Mouse (Mus musculus): Measurements from ENCODE around the gene Gm11938. TPM values are rescaled to one million over a fixed set of nuclear protein-coding genes. Genes with fewer than 3 reads are reported as not detected.

Gm11938 gene
- polyA plus RNA-seq, 1 experiment from 2014 or later, result not detected

DNA sequence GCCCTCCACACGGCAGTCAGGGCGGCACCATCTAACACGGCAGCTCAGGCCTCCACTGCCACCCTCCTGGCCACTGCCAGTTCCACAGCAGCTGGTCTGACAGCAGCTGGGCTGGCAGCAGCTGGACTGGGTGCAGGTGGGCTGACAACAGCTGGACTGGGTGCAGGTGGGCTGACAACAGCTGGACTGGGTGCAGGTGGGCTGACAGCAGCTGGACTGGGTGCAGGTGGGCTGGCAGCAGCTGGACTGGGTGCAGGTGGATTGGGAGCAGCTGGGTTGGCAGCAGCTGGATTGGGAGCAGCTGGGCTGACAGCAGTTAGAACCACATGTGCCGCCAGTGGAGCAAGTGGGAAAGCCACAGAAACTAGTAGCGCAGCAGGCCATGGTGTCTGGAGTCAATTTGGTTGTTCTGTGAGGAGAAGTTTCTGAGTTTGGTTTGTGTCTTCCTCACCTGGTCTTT is 19.8 kb downstream of the Gm11938 start, which contains the start of gene Krtap1-4:
Gene Krtap1-4 (minus strand): TSS at position 410 of the 460 bp plus-strand sequence.
- Histone ChIP-seq H3K27me3 (ENCODE audit: control insufficient read depth, insufficient read depth, low read length) (no peaks in the 10 kb centered on the region), H3K9ac (replicated peaks; ENCODE audit: low read length) (no peak within 1 kb of the TSS), H3K9me3 (ENCODE audit: control insufficient read depth, low read length) (no peaks in the 10 kb centered on the region), H3K36me3 (ENCODE audit: control insufficient read depth, insufficient read depth, low read length) (no peaks in the 10 kb centered on the region), H3K4me1 (ENCODE audit: control insufficient read depth, insufficient read depth, low read length) (no peaks in the 10 kb centered on the region), H3K4me3 (replicated peaks; ENCODE audit: low read depth, low read length) (no peak within 1 kb of the TSS), H3K4me2 (ENCODE audit: low read length) (no peak within 1 kb of the TSS), H3K27ac (replicated peaks; ENCODE audit: low read depth, low read length) (no peak within 1 kb of the TSS)
- 79% methylated on average over 5 of the region's 5 CpGs for WGBS
- ATAC-seq (ENCODE audit: low FRiP score, low TSS enrichment) (no peak), DNase-seq (no peak)

- Histone ChIP-seq H3K4me3 (replicated peaks; ENCODE audit: low read depth, low read length) (no peak overlapping the region), H3K4me2 (ENCODE audit: low read length) (no peak overlapping the region), H3K9ac (replicated peaks; ENCODE audit: low read length) (no peak overlapping the region), H3K9me3 (ENCODE audit: control insufficient read depth, low read length) (no peaks in the 10 kb centered on the region), H3K4me1 (ENCODE audit: control insufficient read depth, insufficient read depth, low read length) (no peaks in the 10 kb centered on the region), H3K27me3 (ENCODE audit: control insufficient read depth, insufficient read depth, low read length) (no peaks in the 10 kb centered on the region), H3K27ac (replicated peaks; ENCODE audit: low read depth, low read length) (no peak overlapping the region), H3K36me3 (ENCODE audit: control insufficient read depth, insufficient read depth, low read length) (no peaks in the 10 kb centered on the region)
- DNase-seq (no peak), ATAC-seq (ENCODE audit: low FRiP score, low TSS enrichment) (no peak)
- 90% methylated on average over 6 of the region's 6 CpGs for WGBS
Measured at GRCm38 (mm10) chr11:99581564-99581963, 21.5 kb downstream of the Gm11938 start.

GRCm38 (mm10) chr11:99581051-99581450 is 22.1 kb downstream of the Gm11938 start:
- Histone ChIP-seq H3K4me2 (ENCODE audit: low read length) (no peak overlapping the region), H3K27ac (replicated peaks; ENCODE audit: low read depth, low read length) (no peak overlapping the region), H3K9me3 (ENCODE audit: control insufficient read depth, low read length) (no peaks in the 10 kb centered on the region), H3K4me1 (ENCODE audit: control insufficient read depth, insufficient read depth, low read length) (no peaks in the 10 kb centered on the region), H3K9ac (replicated peaks; ENCODE audit: low read length) (no peak overlapping the region), H3K4me3 (replicated peaks; ENCODE audit: low read depth, low read length) (no peak overlapping the region), H3K36me3 (ENCODE audit: control insufficient read depth, insufficient read depth, low read length) (no peaks in the 10 kb centered on the region), H3K27me3 (ENCODE audit: control insufficient read depth, insufficient read depth, low read length) (no peaks in the 10 kb centered on the region)
- WGBS, result 94% methylated on average over 5 of the region's 5 CpGs
- no peak for ATAC-seq (ENCODE audit: low FRiP score, low TSS enrichment)
- DNase-seq, result no peak

GRCm38 (mm10) chr11:99580636-99581035 is 22.5 kb downstream of the Gm11938 start, which contains the start of gene Krtap1-5:
Krtap1-5 (minus strand) TSS chr11:99581016.
- no peak within 1 kb of the TSS for H3K4me3 ChIP-seq (replicated peaks; ENCODE audit: low read depth, low read length)
- H3K36me3 ChIP-seq (ENCODE audit: control insufficient read depth, insufficient read depth, low read length), result no peaks in the 10 kb centered on the region
- no peak within 1 kb of the TSS for H3K27ac ChIP-seq (replicated peaks; ENCODE audit: low read depth, low read length)
- ATAC-seq (ENCODE audit: low FRiP score, low TSS enrichment) (no peak), DNase-seq (no peak)
- H3K9ac ChIP-seq (replicated peaks; ENCODE audit: low read length), result no peak within 1 kb of the TSS
- no peaks in the 10 kb centered on the region for H3K27me3 ChIP-seq (ENCODE audit: control insufficient read depth, insufficient read depth, low read length)
- WGBS, result 92% methylated on average over 6 of the region's 6 CpGs
- no peaks in the 10 kb centered on the region for H3K9me3 ChIP-seq (ENCODE audit: control insufficient read depth, low read length)
- no peak within 1 kb of the TSS for H3K4me2 ChIP-seq (ENCODE audit: low read length)
- H3K4me1 ChIP-seq (ENCODE audit: control insufficient read depth, insufficient read depth, low read length), result no peaks in the 10 kb centered on the region

GRCm38 (mm10) chr11:99574106-99574505 is 29.0 kb downstream of the Gm11938 start:
- Histone ChIP-seq H3K36me3 (ENCODE audit: control insufficient read depth, insufficient read depth, low read length) (no peaks in the 10 kb centered on the region), H3K4me3 (replicated peaks; ENCODE audit: low read depth, low read length) (no peak overlapping the region), H3K4me2 (ENCODE audit: low read length) (peak overlapping the region; percentile 45), H3K9ac (replicated peaks; ENCODE audit: low read length) (0 out of 2 replicates have a peak overlapping the region, but pooled peaks have one; percentile 21), H3K4me1 (ENCODE audit: control insufficient read depth, insufficient read depth, low read length) (no peaks in the 10 kb centered on the region), H3K27me3 (ENCODE audit: control insufficient read depth, insufficient read depth, low read length) (no peaks in the 10 kb centered on the region), H3K9me3 (ENCODE audit: control insufficient read depth, low read length) (no peaks in the 10 kb centered on the region), H3K27ac (replicated peaks; ENCODE audit: low read depth, low read length) (no peak overlapping the region)
- ATAC-seq (ENCODE audit: low FRiP score, low TSS enrichment) (no peak; the same call in 1 of the 2 replicates), DNase-seq (peak; percentile 89)
- 2% methylated on average over 7 of the region's 7 CpGs for WGBS

DNA sequence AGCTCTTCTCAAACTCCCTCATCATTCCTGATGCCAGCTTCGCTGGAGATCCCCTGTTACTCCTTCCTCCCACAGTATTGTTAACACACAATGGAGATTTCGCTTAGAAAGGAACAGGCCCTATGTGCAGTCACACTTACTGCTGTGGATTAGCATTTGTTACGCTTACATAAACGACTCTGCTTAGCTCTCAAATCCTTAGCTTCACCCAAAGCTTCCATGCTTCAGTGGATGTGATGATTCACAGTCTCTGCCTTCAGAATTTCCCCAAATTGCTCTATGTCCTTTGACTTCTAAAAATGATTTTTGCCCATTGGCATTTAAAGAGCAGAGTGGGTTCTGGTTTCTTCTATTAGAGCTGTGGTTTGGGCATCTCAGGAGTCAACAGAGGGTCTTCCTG is 29.9 kb downstream of the Gm11938 start:
- ATAC-seq (ENCODE audit: low FRiP score, low TSS enrichment) (no peak), DNase-seq (peak; percentile 2)
- Histone ChIP-seq H3K4me2 (ENCODE audit: low read length) (no peak overlapping the region), H3K4me1 (ENCODE audit: control insufficient read depth, insufficient read depth, low read length) (no peaks in the 10 kb centered on the region), H3K27me3 (ENCODE audit: control insufficient read depth, insufficient read depth, low read length) (no peaks in the 10 kb centered on the region), H3K9ac (replicated peaks; ENCODE audit: low read length) (no peak overlapping the region), H3K36me3 (ENCODE audit: control insufficient read depth, insufficient read depth, low read length) (no peaks in the 10 kb centered on the region), H3K4me3 (replicated peaks; ENCODE audit: low read depth, low read length) (no peak overlapping the region), H3K9me3 (ENCODE audit: control insufficient read depth, low read length) (no peaks in the 10 kb centered on the region), H3K27ac (replicated peaks; ENCODE audit: low read depth, low read length) (no peak overlapping the region)
- WGBS, result 4% methylated on average over 4 of the region's 4 CpGs

- H3K9ac ChIP-seq (replicated peaks; ENCODE audit: low read length), result no peak within 1 kb of the TSS
- ATAC-seq (ENCODE audit: low FRiP score, low TSS enrichment) (no peak), DNase-seq (no peak)
- H3K27ac ChIP-seq (replicated peaks; ENCODE audit: low read depth, low read length), result no peak within 1 kb of the TSS
- H3K36me3 ChIP-seq (ENCODE audit: control insufficient read depth, insufficient read depth, low read length), result no peaks in the 10 kb centered on the region
- H3K4me2 ChIP-seq (ENCODE audit: low read length), result no peak within 1 kb of the TSS
- no peaks in the 10 kb centered on the region for H3K4me1 ChIP-seq (ENCODE audit: control insufficient read depth, insufficient read depth, low read length)
- H3K4me3 ChIP-seq (replicated peaks; ENCODE audit: low read depth, low read length), result no peak within 1 kb of the TSS
- no peaks in the 10 kb centered on the region for H3K9me3 ChIP-seq (ENCODE audit: control insufficient read depth, low read length)
- 96% methylated on average over 7 of the region's 7 CpGs for WGBS
- no peaks in the 10 kb centered on the region for H3K27me3 ChIP-seq (ENCODE audit: control insufficient read depth, insufficient read depth, low read length)
Measured at GRCm38 (mm10) chr11:99566530-99566929, 36.6 kb downstream of the Gm11938 start, which contains the start of gene Krtap3-1. Krtap3-1 (minus strand) TSS chr11:99566630.

- Histone ChIP-seq H3K9ac (replicated peaks; ENCODE audit: low read length) (no peak overlapping the region), H3K27ac (replicated peaks; ENCODE audit: low read depth, low read length) (no peak overlapping the region), H3K9me3 (ENCODE audit: control insufficient read depth, low read length) (no peaks in the 10 kb centered on the region), H3K4me2 (ENCODE audit: low read length) (no peak overlapping the region), H3K27me3 (ENCODE audit: control insufficient read depth, insufficient read depth, low read length) (no peaks in the 10 kb centered on the region), H3K36me3 (ENCODE audit: control insufficient read depth, insufficient read depth, low read length) (no peaks in the 10 kb centered on the region), H3K4me1 (ENCODE audit: control insufficient read depth, insufficient read depth, low read length) (no peaks in the 10 kb centered on the region), H3K4me3 (replicated peaks; ENCODE audit: low read depth, low read length) (no peak overlapping the region)
- ATAC-seq (ENCODE audit: low FRiP score, low TSS enrichment) (no peak), DNase-seq (no peak)
- WGBS, result 84% methylated on average over 6 of the region's 6 CpGs
Measured at GRCm38 (mm10) chr11:99562580-99562979, 40.5 kb downstream of the Gm11938 start.

- H3K4me3 ChIP-seq (replicated peaks; ENCODE audit: low read depth, low read length), result no peak within 1 kb of the TSS
- no peak within 1 kb of the TSS for H3K9ac ChIP-seq (replicated peaks; ENCODE audit: low read length)
- H3K9me3 ChIP-seq (ENCODE audit: control insufficient read depth, low read length), result no peaks in the 10 kb centered on the region
- WGBS, result 91% methylated on average over 9 of the region's 9 CpGs
- no peaks in the 10 kb centered on the region for H3K4me1 ChIP-seq (ENCODE audit: control insufficient read depth, insufficient read depth, low read length)
- H3K27ac ChIP-seq (replicated peaks; ENCODE audit: low read depth, low read length), result no peak within 1 kb of the TSS
- ATAC-seq (ENCODE audit: low FRiP score, low TSS enrichment) (no peak), DNase-seq (no peak)
- no peaks in the 10 kb centered on the region for H3K36me3 ChIP-seq (ENCODE audit: control insufficient read depth, insufficient read depth, low read length)
- no peak within 1 kb of the TSS for H3K4me2 ChIP-seq (ENCODE audit: low read length)
- no peaks in the 10 kb centered on the region for H3K27me3 ChIP-seq (ENCODE audit: control insufficient read depth, insufficient read depth, low read length)
Measured at GRCm38 (mm10) chr11:99559366-99559765, 43.7 kb downstream of the Gm11938 start, which contains the start of gene Gm11939. Gm11939 (minus strand) TSS chr11:99559466.

Measured in midbrain, embryonic 14.5 days (tissue).